Mouse (Mus musculus): Measurements from ENCODE around the gene Pth2.
"Not testable (repeated sequence)": the region's sequence is repeated elsewhere in the genome, so short reads cannot be mapped to it uniquely, and the experiment has no call there.

Gene Pth2

DNA sequence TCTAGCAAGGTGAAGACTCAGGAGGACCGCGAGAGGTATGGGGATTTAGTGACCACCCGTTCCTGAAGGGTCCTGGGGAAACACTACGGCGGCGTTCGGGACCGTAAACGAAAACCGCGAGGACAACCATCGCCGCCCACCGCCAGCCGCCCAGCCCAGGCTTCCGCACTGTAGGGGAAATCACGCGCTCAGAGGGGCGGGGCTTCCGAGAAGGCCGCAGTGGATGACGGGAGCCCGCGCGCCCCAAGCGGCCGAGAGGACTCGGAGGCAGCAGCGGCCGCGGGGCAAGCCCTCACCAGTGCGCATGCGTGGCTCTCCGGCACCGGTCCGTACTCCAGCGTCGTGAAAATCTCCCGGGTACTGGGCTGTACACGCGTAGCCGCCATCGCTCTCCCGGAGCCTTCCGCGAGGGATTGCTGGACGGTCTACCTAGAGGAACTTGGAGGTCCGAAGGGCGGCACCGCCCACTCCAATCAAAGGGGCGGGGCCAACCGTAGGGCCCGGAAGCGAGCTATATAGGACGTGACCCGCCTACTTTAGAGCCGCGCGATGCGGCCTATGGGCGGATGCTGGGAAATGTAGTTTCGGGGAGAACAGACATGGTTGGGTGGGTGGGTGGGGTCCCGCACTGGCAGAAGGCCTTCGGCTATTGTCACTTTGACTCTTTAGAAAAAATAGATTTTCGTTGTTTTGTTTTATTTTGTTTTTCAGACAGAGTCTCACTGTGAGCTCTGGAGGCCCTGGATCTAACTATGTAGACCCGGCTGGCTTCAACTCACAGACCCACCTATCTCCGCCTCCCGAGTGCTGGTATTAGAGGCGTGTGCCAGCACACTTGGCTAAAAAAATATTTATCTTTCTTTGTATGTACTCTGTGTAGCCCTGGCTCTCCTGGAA, 26.5 kb upstream of the Pth2 start, which contains the start of the genes Pih1d1 and Aldh16a1:
Pih1d1 (plus strand) TSS at position 208 of the 897 bp plus-strand sequence.
Aldh16a1 (minus strand) TSS at position 489 of the 897 bp plus-strand sequence.
- peak; percentile 98 for DNase-seq

DNA sequence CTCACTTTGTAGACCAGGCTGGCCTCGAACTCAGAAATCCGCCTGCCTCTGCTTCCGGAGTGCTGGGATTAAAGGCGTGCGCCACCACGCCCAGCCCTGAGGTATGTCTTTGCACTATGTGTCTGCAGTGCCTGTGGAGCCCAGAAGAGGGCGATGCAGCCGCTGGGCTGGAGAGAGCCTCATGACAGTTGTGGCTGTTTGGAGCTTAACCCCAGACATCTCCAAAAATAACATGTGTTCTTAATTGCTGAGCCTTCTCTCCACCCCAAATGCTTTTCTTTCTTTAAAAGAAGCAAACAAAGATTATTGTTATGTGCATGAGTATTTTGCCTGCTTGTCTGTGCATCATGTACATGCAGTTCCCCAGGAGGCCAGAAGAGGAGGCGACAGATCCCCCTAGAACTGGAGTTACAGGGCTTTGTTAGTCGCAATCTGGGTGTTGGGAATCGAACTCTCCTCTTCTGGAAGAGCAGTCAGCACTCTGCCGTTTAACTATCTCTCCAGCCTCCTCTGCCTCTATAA, 25.7 kb upstream of the Pth2 start:
- peak; percentile 71 for DNase-seq

DNA sequence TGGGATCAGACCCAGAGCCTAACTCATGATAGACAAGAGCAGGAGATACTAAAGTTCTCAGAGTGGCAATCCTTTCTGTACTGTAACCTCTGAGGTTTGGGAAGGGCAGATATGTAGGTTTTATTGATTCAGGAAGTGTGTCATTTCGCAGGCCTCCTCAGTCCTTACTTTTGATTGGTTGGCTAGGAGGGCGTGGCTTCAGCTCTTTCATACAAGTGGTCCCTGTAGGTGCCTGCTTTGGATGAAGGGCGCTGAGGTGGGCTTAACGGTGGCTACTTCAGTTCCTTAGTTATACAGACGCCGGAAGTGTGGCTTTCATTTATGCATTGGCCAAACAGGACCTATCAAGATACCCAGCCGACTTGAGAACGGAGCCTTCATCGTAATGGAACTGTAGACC, 25.2 kb upstream of the Pth2 start:
- DNase-seq = no peak

DNA sequence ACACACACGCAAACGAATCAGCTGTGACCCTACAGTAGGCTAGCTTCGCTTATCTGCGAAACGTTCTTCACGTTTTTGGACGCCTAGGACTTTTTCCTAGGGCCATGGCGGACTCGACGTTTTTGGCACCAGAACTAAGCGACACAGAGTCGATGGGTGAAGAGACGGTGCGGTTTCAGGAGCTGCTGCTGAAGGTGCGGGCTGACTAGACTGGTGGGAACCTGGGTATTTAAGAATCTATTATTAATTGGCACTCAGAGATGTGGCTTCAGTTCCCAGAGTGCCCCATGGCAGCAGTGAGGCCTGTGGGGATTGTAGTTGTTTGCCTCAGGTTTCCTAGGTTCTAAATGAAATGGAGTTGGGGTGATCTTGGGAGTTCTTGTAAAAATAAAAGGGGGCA, 24.6 kb upstream of the Pth2 start:
- DNase-seq = no peak

DNA sequence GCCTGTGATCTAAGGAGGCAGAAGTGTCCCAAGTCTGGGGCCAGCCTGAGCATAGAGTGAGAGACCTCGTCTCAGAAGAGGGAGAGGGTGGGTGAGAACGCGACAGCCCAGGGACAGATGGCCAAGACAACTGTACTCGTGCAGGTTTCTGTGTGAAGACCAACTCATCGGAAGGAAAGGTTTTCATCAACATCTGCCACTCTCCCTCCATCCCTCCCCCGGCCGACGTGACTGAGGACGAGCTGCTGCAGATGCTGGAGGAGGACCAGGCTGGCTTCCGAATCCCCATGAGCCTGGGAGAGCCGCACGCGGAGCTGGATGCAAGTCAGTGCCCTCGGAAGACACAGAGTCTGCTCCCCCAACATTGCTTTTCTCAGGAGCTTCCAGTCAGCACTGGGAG, 23.3 kb upstream of the Pth2 start:
- DNase-seq = no peak

DNA sequence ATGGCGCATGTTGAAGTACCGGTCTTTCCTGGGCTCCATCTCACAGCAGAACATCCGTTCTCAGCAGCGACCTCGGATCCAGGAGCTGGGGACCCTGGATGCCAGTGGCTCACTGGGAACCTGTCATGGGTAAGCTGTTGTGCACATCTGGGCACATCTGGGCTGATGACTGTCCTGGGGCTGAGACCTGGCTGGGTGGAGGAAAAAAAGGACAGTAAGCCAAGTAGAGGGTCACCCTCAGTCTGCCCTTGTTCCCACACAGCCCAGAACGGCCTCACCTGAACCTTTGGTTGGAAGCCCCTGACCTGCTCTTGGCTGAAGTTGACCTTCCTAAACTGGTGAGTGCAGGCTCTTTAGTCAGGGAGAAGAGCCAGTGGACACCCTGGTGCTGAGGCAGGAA, 21.8 kb upstream of the Pth2 start:
- DNase-seq = no peak

DNA sequence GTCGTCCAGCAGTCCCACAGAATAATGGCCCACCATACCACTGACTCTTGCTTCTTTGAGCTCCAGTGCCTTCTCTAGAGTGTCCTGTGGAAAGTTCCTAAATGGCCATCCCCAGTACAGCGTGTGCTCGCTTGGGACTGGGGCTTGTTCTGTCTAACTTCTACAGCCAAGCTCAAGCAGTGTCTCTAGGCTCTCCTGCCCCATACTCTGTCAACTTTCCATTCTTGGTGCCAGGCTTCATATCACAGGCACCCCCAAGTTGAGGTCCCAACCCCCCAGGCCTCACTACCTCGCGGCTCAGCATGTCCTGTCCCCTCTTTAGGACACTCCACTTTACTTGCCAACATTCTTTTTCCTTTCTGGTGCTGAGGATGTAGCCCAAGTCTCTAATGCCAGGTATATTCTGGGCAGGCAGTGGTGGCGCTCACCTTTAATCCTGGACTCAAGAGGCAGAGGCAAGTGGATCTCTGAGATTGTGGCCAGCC, 20.4 kb upstream of the Pth2 start:
- no peak for DNase-seq

DNA sequence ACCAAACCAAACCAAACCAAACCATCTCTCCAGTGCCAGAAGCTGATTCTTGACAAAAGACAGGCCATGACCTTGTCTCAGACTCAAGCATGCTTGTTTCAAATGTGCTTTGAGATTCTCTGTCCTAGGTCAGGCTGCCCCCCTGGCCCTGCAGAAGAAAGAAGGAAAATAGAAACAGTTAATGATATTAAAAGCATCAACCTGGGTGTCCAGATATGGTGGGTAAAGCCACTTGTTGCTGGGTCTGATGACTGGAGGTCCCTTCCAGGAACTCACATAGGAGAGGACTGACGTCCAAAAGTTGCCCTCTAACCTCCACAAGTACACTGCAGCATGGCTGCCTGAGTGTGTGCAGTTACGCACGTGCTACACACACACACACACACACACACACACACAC, 19.9 kb upstream of the Pth2 start:
- DNase-seq = no peak

DNA sequence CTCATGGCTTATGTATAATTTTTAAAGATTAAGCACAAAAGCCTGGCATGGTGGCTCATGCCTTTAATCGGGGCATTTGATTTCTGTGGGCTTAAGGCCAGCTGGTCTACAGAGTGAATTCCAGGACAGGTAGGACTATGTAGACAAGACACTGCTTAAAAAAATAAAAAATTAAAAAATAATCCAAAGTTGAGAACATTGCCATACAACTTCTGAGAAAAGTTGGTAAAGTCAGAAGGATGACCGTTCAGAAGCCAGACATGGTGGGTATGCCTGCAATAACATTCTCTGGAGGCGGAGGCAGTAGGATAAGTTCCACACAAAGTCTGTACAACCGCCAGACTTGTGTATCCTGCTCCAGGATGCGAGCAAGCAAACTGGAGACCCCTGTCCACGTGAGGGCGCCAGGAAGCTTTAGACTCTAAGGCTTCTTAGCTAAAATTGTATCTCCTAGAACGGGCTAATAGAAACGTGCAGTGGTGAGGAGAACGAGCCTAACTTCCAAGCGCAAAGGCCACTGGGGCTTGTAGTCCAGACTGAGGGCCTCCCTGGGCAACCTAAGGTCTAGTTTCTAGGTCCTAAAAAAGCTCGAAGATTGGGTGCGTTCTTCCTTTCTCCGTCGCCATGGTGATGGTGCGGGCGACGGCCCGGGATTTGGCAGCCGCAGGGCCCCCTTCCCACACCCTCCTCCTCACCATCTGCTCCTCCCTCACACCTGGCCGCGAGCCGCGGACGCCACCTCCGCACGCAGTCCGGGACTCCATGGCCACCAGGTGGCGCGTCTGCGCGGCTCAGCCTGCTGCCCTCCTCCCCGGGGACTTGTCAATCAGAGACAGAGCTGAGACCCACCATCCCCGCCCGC, 19.0 kb upstream of the Pth2 start:
- DNase-seq = peak; percentile 99

DNA sequence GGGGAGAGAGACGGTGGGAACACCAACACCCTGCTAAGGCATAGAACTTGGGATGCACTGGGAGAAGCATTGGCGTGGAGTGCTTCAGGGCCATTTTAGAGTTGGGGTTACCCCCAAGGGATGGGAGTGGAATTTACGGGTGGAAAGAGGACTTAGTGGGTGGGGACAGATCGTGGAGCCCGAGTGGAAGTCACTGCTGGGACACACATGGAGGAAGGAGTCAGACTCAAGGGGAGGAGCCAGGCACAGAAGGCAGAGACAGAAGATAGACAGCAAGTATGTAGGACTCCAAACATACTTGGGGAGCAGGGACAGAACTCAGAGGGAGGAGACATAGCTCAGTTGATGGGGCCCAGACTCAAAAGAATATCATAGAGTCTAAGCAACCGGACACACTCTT, 18.2 kb upstream of the Pth2 start:
- no peak for DNase-seq

DNA sequence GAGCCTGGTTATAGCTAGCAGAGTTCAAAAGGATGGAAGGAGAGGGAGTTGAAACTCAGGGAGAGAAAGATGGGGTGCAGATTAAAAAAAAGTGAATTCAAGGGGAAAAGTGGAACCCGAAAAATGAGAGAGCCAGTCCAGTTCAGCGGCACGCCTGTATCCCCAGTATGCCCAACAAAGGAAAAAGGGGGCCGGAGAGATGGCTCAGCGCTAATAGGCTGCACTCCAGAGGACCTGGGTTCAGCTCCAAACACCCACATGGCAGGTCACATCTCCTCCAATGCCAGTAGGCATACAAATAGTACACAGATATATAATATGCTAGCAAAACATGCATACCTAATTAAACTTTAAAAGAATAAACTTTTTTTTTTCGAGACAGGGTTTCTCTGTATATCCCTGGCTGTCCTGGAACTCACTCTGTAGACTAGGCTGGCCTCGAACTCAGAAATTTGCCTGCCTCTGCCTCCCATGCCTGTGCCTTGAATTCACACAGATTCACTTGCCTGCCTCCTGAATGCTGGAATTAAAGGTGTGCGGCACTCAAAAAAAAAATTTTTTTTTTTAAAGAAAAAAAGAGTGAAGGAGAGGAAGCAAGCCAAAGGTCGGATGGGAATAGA, 17.7 kb upstream of the Pth2 start:
- no peak for DNase-seq

DNA sequence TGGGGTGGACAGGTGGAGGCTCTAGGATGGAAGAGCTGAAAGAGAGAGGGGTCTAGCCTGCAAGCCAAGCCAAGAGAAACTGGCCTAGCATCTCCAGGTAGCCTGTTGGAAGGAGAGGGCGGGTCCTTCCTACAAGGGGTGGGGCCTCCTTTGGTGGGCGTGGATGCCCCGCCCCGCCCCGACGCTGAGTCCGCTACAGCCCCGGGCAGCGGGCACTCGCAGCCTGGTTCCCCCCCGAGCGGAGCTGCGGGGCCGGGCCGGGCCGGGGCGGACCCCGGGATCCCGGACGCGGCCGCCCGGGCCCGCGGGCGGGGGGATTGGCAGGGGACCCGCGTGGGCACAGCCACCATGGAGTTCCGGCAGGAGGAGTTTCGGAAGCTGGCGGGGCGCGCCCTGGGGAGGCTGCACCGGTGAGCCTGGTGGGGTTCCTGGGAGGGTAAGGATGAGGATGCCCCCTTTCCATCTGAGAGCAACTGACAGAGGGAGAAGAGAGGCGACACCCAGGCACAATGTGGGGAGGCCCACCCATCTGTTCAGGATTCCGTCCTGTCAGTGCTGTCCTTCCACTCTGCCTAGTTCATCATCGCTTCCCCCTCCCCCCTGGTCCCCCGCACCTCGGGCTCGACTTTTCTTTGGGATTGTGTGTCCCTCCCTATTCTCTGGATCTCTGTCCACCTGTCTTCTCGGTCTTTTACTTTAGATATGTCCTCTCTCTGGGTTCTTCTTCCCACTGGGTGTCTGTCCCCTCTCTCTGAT, 16.9 kb upstream of the Pth2 start, which contains the start of gene Slc17a7:
Slc17a7 (plus strand) TSS at position 215 of the 756 bp plus-strand sequence.
- peak; percentile 81 for DNase-seq

DNA sequence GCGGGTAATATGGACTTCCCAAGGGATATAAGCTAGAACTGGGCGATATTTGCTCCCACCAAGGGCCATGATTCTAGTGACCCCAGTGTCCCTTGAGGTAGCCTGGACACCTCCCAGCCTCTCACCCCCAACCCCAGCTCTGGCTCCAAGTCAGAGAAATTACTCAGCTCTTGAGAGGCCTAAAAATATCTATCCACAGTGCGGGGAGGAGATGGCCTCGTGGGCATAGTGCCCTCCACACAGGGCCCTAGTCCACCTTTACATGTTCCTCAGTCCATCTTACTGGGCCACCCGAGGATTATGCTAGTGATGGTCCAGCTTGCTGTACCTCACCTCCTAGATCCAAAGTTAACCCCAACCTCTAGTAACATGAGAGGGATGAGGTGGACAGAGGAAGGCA, 16.0 kb upstream of the Pth2 start:
- peak; percentile 67 for DNase-seq

DNA sequence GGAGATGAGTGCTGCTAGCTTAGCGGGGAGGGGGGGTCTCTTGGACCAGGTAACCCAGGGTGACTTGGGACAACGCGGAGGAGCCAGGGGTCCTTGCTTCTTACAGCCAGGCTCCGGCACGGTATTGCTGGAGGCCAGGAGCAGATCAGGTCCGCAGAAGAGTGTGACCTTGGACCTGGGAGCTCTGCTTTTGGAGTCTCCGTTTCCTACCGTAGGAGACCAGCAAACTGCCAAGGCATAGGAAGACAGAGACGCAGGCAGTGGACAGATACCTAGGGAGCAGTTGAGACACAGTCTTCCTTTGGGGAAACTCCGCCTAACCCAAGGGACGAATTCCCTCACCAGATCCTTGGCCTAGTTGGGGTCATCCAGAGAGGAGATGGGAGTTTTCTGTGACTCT, 15.1 kb upstream of the Pth2 start:
- no peak for DNase-seq

DNA sequence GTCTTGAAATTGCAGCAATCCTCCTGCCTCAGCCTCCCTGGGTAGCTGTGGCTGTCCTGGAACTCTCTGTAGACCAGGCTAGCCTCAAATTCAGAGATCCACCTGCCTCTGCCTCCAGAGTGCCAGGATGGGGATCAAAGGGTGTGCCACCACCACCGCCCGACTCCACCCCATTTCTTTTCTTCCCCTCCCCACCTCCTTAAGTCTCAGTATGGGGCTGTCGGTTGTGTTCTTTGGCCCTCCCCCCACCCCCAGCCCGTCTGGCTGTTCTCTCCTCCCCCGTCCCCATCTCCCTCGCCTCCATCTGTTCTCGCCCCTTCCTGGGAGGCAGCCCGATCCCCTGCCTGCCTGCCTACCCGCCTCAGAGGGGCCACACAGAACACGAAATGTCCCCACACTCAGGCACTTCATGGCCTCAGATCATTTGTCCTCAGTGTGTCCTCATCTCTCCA, 13.8 kb upstream of the Pth2 start:
- peak; percentile 66 for DNase-seq

DNA sequence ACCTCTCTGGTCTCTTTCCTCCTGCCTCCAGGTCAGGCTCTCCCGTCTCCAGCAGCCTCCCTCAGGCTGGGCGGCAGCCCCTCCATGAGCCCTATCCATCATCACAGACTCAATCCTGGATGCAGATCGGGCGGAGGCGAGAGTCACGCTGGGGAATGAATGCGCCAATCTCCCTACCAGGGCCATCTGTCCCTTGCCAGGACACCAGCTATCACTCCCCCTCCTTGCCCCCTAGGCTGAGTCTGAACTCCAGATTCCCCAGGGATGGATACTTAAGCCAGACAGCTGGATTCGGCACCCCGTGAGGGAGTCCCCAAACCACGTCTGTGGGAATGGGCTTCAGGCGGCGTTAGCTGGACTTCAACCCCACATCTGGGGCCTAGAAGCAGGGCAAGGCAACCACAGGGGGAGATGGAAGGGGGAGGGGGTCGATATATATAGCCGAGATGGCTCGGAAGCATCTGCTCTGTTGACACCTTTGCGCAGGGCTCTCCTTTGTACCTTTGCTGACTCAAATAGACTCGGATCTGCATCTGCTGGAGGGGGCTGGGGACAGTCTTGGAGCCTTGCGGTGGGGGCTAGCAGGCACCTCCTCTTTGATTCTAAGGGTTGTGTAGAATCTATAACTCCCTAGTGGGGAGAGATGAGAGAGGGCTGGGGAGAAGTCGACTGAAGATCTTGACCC, 12.9 kb upstream of the Pth2 start:
- DNase-seq = peak; percentile 80

DNA sequence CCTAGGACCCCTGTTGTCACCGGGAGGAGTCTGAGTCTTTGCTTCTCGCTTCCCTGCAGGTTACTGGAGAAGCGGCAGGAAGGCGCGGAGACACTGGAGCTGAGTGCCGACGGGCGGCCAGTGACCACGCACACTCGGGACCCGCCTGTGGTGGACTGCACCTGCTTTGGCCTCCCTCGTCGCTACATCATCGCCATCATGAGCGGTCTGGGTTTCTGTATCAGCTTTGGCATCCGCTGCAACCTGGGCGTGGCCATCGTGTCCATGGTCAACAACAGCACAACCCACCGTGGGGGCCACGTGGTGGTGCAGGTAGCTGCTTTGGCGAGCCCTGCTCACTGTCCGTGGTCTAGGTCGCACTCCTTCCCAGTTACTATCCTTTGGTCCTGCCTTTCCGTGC, 12.1 kb upstream of the Pth2 start:
- DNase-seq = peak; percentile 65

DNA sequence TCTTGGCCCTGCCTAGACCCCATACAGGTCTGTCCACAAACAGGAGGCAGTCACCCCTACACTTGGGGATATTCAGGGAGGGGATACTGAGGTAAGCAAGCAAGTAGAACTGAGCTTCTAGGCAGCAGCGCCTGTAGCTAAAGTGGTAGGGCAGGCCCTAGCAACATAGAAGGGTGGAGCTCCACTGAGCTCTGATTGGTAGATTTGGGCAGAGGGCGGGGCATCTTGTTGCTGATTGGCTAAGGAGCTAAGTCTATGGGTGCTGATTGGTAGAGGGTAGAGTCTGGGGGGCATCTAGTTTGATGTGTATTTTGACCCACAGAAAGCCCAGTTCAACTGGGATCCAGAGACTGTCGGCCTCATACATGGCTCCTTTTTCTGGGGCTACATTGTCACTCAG, 11.3 kb upstream of the Pth2 start:
- peak; percentile 64 for DNase-seq

DNA sequence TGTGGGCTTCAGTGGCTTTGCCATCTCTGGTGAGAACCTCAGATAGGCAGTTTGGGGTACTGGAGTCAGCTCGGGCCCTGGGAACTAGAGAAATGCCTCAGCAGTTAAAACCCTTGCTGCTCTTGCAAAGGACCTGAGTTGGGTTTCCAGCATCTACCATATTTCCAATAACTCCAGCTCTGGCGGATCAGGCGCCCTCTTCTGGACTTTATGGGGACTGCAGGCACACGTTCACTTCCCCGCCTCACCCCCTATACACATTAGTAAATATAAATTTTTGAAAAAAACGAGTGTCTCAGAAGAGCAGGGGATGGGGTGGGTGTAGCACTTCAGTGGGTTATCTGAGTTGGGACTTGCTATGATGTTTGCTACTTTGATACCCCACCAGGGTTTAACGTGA, 7.8 kb upstream of the Pth2 start:
- DNase-seq = no peak

DNA sequence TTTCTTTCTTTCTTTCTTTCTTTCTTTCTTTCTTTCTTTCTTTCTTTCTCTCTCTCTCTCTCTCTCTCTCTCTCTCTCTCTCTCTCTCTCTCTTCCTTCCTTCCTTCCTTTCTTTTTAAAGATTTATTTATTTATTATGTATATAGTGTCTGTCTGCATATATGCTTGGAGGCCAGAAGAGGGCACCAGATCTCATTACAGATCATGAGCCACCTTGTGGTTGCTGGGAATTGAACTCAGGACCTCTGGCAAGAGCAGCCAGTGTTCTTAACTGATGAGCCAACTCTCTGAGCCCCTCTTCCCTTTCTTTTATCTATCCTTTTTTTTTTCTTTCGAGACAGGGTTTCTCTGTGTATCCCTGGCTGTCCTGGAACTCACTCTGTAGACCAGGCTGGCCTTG, 7.0 kb upstream of the Pth2 start:
- not testable (repeated sequence) for DNase-seq

DNA sequence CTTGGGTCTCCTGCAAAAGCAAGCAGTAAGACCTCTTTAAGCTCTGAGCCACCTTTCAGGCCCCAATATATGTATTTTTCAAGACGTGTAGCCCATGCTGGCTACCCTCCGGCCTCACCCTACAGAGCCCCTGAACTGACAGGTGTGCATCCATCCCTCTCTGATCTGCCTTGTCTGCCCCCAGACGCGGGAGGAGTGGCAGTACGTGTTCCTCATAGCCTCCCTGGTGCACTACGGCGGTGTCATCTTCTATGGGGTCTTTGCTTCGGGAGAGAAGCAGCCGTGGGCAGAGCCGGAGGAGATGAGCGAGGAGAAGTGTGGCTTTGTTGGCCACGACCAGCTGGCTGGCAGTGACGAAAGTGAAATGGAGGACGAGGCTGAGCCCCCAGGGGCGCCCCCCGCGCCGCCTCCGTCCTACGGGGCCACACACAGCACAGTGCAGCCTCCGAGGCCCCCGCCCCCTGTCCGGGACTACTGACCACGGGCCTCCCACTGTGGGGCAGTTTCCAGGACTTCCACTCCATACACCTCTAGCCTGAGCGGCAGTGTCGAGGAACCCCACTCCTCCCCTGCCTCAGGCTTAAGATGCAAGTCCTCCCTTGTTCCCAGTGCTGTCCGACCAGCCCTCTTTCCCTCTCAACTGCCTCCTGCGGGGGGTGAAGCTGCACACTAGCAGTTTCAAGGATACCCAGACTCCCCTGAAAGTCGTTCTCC, 6.1 kb upstream of the Pth2 start:
- no peak for DNase-seq
